Mouse (Mus musculus) cortical plate, adult 2 months (tissue): ENCODE measurements at regions not wholly inside any gene's neighbourhood (a gene's known extent, or its start where the extent isn't known, plus 50 kb on each side); places are given as distances from the start of the nearest gene placed in this dataset.

Experiments
- H3K27ac ChIP-seq: fragments of 200-500 bp; 2 replicates; pipeline ENCODE4 v1.5.1; 2012; ENCODE audit warnings: low read length, control low read depth, inconsistent platforms; ENCODE audit not compliant: insufficient read depth
- H3K4me1 ChIP-seq: fragments of 200-500 bp; 2 replicates; pipeline ENCODE4 v1.6.1; 2011; ENCODE audit warnings: low read length; ENCODE audit not compliant: control insufficient read depth, insufficient read depth
- H3K4me3 ChIP-seq: fragments of 200-500 bp; 2 replicates; pipeline ENCODE4 v1.5.1; 2011; ENCODE audit warnings: mild to moderate bottlenecking, low read length, control low read depth; ENCODE audit not compliant: insufficient read depth
- CTCF ChIP-seq: fragments of 200-500 bp; IDR thresholded peaks from 2 replicates; pipeline ENCODE4 v1.5.1; 2011; ENCODE audit warnings: mild to moderate bottlenecking, control low read depth, low read length; ENCODE audit not compliant: insufficient read depth; ENCODE audit errors: extremely low read depth
- POLR2A ChIP-seq: fragments of 200-500 bp; IDR thresholded peaks from 2 replicates; pipeline ENCODE4 v1.6.1; 2011; ENCODE audit warnings: mild to moderate bottlenecking, low read length, control low read depth; ENCODE audit not compliant: insufficient read depth; ENCODE audit errors: extremely low read depth

DNA sequence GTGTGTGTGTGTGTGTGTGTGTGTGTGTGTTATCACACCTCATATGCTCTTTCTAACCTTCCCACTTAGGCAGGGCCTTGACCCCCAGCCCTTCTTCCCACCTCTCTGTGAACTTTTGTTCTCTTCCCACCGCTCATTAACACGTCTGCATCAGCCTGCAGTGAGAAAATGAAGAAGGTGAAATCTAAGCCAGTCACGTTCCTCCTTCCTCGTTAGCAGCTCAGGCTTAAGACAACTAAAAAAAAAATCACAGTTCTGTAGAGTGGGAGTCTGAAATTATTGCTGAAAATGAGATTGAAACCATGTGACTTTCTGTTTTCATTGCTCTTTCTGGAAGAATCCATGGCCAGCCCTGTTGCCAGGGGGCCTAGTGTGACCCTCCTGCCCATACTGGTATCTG lies 420.7 kb downstream of the Pdcd6ip start:
- TF ChIP-seq POLR2A, result no peak
- no peak for TF ChIP-seq CTCF
- H3K4me3 ChIP-seq, result no peak overlapping the region
- H3K4me1 ChIP-seq, result peaks cover 2% of the 10 kb centered on the region; the same call in 1 of the 2 replicates
- peak overlapping the region; percentile 32 for H3K27ac ChIP-seq

DNA sequence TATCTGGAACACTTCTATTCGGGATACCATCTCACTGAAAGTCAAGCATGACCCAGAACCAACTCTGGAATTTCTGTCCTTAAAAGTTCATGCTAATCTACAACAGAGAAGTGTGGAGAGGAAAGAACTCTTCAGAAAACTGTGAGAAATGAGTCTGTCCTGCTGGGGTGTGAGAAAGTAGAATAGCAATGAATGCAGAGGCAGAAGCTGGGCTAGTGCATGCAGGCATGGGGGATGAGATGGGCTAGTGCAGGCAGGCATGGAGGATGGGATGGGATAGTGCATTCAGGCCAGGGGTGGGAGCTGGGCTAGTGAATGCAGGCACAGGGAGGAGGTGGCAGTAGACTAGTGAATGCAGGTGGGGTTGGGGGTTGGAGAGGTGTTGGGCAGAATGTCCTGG lies 424.8 kb downstream of the Pdcd6ip start:
- Histone ChIP-seq H3K27ac (no peak overlapping the region), H3K4me3 (no peak overlapping the region), H3K4me1 (peaks cover 4% of the 10 kb centered on the region)
- TF ChIP-seq POLR2A (no peak), CTCF (no peak)

DNA sequence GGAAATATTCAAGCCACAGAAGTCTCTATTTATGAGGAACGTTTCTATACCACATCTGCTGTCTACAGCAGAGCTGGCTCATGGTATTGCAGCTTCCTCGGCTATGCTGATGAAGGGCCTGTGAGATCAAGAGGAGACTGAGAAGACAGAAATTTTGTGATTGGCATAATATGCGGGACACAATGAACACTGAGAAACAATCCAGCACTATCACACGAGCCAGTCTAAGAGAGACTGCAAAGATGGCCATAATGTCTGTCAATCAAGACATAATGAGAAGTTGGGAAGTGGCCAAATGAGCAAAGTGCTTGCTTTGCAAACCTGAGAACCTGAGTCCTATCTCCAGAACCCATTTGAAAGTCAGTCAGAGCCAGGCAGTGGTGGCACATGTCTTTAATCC lies 437.5 kb downstream of the Pdcd6ip start:
- TF ChIP-seq CTCF (no peak), POLR2A (no peak)
- H3K27ac ChIP-seq, result peak overlapping the region; percentile 68; the same call in 1 of the 2 replicates
- no peak overlapping the region for H3K4me3 ChIP-seq
- H3K4me1 ChIP-seq, result peaks cover 2% of the 10 kb centered on the region

DNA sequence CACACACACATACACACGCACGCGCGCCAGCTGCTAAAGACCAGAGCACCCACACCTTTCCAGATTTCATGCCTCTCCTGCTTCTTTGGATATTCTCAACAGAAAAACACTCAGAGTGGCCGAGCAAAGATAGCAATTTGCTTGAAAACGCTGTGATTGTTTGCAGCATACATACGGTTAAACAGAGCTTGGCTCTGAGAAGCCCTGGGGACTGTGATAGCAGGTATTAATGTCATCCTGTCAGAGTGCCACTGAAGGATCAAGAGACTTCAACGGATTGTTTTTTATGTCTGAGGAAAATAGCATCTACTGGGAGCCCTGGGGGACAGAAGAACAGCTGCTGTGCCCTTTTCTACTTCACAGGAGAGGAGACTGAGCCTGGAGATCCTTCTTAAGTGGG lies 440.4 kb downstream of the Pdcd6ip start:
- H3K4me3 ChIP-seq, result no peak overlapping the region
- peak overlapping the region; percentile 80 for H3K27ac ChIP-seq
- TF ChIP-seq POLR2A (no peak), CTCF (no peak)
- peaks cover 8% of the 10 kb centered on the region for H3K4me1 ChIP-seq

DNA sequence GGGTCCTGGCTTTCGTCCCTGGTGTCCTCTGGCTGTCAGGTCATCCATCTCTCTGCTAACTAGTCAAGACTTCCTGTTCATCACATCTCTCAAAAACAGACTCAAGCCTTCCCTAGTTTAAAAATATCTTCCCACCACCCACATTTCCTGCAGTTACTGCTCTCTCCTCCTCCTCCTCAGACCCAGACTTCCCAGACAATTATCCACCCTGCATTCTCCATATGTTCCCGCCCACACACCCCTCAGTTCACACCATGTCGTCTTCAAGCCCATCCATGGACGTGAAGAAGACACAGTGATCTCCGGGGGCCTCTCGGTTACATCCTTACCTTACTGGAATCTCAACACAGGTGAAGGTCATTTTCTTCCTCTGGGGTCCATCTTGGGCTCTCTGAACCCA lies 444.4 kb downstream of the Pdcd6ip start:
- TF ChIP-seq POLR2A, result no peak
- no peak for TF ChIP-seq CTCF
- H3K4me1 ChIP-seq, result peaks cover 8% of the 10 kb centered on the region
- no peak overlapping the region for H3K4me3 ChIP-seq
- H3K27ac ChIP-seq, result peak overlapping the region; percentile 85

DNA sequence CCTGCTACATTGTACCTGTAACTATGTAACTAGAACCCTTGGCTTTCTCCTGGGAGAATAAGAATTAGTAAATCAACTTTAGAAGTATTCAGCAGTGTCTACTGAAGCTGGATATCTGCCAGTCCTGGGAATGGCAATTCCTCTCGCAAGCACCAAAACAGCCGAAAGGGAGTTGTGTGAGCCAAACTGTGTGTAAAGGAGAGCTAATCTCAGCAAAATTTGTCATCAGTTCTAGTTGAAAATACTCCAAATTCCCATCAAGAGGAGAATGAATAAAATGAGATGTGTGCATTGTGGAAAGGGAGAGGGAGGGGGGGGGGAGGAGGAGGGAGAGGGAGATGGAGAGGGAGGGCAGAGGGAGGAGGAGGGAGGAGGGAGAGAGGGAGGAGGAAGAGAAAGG lies 447.8 kb downstream of the Pdcd6ip start:
- H3K4me3 ChIP-seq, result no peak overlapping the region
- no peak for TF ChIP-seq CTCF
- no peak for TF ChIP-seq POLR2A
- peaks cover 6% of the 10 kb centered on the region; the same call in 1 of the 2 replicates for H3K4me1 ChIP-seq
- H3K27ac ChIP-seq, result peak overlapping the region; percentile 59; the same call in 1 of the 2 replicates

DNA sequence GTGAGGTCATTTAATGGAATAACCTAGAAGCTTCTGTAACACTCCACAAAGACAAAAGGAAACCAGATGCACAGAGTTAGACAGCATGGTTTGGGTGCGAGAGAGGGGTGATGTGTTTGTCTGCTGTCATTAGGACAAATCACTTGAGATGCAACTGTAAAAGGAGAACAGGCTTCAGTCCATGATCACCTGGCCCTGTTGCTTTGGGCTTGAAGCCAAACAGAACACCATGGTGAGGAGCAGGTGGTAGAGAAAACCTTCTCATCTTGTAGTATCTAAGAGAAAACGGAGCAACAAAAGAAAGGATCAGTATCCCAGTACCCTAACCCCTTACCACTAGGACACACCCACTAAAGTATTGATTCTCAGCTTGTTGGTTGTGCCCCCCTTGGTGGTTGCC lies 449.5 kb downstream of the Pdcd6ip start:
- Histone ChIP-seq H3K4me1 (peaks cover 4% of the 10 kb centered on the region; the same call in 1 of the 2 replicates), H3K4me3 (no peak overlapping the region), H3K27ac (no peak overlapping the region)
- TF ChIP-seq CTCF (no peak), POLR2A (no peak)

DNA sequence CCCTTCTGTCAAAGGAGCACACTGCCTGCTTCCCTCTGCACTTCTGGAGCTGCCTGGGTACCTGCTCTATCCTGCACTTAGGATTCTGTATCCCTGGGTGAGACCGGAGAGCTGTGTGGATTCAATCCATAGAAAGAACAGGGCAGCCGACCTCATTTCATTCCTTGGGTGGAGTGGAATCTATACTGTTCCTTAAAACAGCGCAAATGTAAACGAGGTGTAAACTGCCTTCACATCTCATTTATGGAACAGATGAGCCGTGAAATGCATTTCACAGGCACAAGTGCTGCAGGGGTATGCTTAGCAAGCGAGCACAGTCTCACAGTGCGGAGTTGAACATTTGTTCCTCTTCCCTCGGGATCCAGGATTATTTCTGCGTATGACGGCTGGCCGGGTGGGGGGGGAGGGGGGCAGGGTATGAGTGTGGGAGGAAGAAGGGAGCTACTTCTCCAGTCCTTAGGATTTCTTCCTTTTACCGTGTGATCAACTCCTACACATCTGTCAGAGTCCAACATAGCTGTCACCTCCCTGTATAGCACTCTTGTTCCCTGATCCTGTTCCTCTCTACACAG lies 459.3 kb downstream of the Pdcd6ip start:
- H3K4me3 ChIP-seq, result no peak overlapping the region
- peak overlapping the region; percentile 52; the same call in 1 of the 2 replicates for H3K27ac ChIP-seq
- peaks cover 1% of the 10 kb centered on the region for H3K4me1 ChIP-seq
- TF ChIP-seq CTCF (no peak), POLR2A (no peak)

DNA sequence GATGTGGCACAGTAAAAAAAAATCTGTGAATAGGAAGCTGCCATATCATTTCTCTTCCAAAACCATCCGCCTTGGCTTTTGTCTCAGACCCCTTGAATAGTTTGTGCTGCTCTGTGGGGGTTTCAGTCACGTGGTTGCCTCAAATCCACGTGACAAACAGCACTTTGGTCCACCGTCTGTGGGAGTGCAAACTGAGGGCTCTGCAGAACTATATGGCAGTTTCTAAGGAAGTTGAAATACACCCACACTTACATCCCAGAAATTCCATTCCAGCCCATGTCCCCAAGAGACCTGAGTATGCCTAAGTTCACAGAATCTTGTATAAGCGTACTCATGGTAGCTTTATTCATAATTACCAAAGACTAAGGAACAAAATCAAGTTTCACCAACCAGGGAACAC lies 460.1 kb downstream of the Pdcd6ip start:
- H3K4me1 ChIP-seq, result peaks cover 1% of the 10 kb centered on the region
- peak overlapping the region; percentile 35; the same call in 1 of the 2 replicates for H3K27ac ChIP-seq
- TF ChIP-seq POLR2A (no peak), CTCF (no peak)

DNA sequence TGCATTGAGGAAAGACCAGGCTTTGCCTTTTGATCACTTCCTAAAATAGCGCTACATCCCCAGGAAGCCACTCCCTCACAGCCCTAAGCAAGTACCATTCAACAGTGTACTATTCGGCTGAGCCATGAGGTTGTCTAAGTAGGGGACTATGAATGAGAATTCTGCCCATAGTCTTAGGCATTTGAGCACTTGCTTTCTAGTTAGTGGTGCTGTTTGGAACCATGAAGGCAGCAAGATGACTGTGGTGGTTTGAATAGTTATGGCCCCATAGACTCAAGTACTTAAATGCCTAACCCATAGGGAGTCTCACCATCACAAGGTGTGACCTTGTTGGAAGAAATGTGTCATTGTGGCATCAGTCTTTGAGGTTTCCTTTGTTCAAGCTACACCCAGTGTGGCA lies 464.2 kb downstream of the Pdcd6ip start:
- Histone ChIP-seq H3K4me1 (peaks cover 1% of the 10 kb centered on the region), H3K27ac (no peak overlapping the region), H3K4me3 (no peak overlapping the region)
- TF ChIP-seq POLR2A, result no peak
- TF ChIP-seq CTCF, result no peak

More for the DNA sequence above, 460.1 kb downstream of the Pdcd6ip start:
- H3K4me3 ChIP-seq, result no peak overlapping the region

DNA sequence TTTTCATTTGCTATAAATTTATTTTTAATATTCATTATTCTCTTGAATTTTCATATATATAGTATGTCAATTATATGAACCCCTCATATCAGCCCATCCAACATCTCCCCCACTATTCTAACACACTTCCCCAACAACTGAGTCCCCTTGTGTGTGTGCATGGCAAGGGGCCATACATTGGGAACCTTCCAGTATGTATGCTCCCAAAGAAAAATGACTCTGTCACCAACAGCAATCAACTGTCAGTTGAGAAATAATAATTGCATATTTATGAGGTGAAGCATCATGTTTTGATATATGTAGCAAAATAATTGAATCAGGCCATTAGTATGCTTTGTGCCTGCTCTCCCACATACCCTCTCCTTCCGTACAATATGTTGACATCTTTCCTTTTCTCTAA lies 474.7 kb downstream of the Pdcd6ip start:
- Histone ChIP-seq H3K4me3 (no peak overlapping the region), H3K27ac (no peak overlapping the region), H3K4me1 (no peaks in the 10 kb centered on the region)
- TF ChIP-seq POLR2A, result no peak
- no peak for TF ChIP-seq CTCF
